Mouse (Mus musculus) lung, adult 10 weeks (tissue): ENCODE results near the gene Rnf113a2. TPM values are rescaled to one million over a fixed set of nuclear protein-coding genes. Genes with fewer than 3 reads are reported as not detected.

Experiments used
- polyA plus RNA-seq: library from polyadenylated mRNA; stranded (reverse); fragments of 350-450 nt; fragmentation: Illumina TruSeq; extraction: RNeasy Lipid Tissue Mini Kit (QIAGEN cat#74804); gene quantifications from one replicate; pipeline ENCODE4 v1.2.3, GENCODE M21; 2014; ENCODE audit warnings: low read depth, low replicate concordance; ENCODE audit not compliant: insufficient read depth

The Rnf113a2 gene
- 12.0 TPM for polyA plus RNA-seq

DNA sequence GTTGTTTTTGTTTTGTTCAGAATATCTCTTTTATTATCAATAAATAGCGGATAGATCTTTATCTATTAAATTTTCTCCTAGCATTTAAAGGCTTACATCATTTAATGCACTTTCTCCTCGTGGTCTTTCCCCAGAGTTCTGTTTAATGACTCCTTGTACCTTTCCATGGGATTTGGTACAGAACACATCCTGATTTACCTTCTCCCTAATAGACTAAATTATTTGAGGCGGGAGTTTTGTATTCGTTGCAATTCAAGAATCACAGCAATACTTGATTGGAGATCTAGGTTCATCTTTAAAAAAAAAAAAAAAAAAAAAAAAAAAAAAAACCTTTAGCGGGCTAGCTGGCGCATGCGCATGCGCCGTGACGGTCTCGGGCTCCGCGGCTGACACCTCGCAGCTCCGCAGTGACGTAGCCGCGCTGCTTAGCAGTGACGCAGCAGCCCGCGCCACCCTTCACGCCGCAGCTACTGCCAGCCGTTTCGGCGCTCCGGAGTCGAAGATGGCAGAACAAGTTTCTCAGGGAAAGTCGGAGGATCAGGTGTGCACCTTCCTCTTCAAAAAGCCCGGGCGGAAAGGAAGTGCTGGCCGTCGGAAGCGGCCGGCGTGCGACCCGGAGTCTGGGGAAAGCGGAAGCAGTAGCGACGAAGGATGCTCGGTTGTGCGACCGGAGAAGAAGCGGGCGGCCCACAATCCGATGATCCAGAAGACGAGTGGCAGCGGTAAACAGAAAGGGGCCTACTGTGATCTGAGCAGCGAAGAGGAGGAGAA, at the start of gene Rnf113a2:
Gene Rnf113a2, plus strand, starts transcription at position 363 of the 771 bp plus-strand sequence.

GRCm38 (mm10) chr12:84408819-84409507, 8.0 kb upstream of the Rnf113a2 start, which contains the start of the genes Entpd5 and Bbof1:
Entpd5 (minus strand) TSS chr12:84409029.
Bbof1 (plus strand) TSS chr12:84409071.

DNA sequence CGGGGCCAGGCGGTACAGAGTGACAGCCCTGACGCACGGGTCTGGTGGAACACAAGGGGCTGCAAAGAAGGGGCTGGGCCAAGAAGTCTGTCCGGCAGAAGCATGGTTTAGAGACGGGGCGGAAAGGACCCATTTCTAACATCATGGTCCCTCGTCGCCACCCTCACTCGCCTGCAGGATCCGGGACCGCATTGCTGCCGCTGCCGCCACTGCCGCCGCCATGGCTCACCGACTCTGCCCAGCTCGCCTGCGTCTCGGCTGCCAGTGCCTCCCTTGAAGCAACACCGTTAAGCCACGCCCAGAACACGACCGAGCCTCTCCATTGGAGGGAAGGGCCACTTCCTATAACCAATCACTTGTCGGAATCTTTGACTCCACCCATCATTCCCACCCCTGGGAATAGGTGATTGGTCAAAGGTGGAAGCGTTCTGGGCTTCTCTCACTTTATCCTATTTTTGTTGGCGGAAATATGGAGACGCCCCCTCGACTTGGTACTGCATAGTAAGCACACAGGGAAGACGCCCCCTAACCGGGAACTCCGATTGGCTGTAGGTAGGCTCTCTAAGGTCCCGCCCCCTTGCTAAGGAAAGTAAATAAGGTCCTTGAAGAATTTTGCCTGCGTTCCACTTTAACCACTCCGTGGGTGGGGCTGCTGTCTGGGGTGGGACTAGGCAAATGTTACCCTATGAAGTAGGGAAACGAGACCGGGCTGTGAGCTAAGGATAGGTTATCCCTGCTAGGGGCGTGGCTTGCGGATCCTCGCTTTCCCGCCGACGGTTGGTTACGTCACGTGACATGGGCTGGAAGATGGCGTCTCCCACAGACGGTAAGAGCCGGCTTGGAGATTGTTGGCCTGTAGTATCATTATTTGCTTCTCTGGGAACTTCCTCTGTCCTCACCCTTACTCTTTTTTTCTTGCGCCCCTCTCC, 34.0 kb downstream of the Rnf113a2 start, which contains the start of the genes Aldh6a1 and Lin52:
Gene Aldh6a1, minus strand, starts transcription at position 287 of the 929 bp plus-strand sequence.
Gene Lin52, plus strand, starts transcription at position 705 of the 929 bp plus-strand sequence.

Other genes with a start within 250 kb of the Rnf113a2 start
- 7.2 TPM for gene Elmsan1, start 198.3 kb upstream of the Rnf113a2 start, polyA plus RNA-seq
- 24.7 TPM for gene Ptgr2, start 132.0 kb upstream of the Rnf113a2 start, polyA plus RNA-seq
- 23.1 TPM for gene Zfp410, start 100.3 kb upstream of the Rnf113a2 start, polyA plus RNA-seq
- 16.8 TPM for gene Coq6, start 55.5 kb upstream of the Rnf113a2 start, polyA plus RNA-seq
- gene Fam161b, start 55.4 kb upstream of the Rnf113a2 start, polyA plus RNA-seq = 3.3 TPM
- 11.4 TPM for gene Entpd5, start 8.2 kb upstream of the Rnf113a2 start, polyA plus RNA-seq
- 3.9 TPM for gene Bbof1, start 8.1 kb upstream of the Rnf113a2 start, polyA plus RNA-seq
- 31.6 TPM for gene Aldh6a1, start 33.8 kb downstream of the Rnf113a2 start, polyA plus RNA-seq
- gene Lin52, start 34.2 kb downstream of the Rnf113a2 start, polyA plus RNA-seq = 15.5 TPM
- not detected for gene Vsx2, start 152.6 kb downstream of the Rnf113a2 start, polyA plus RNA-seq
- 9.5 TPM for gene Abcd4, start 200.2 kb downstream of the Rnf113a2 start, polyA plus RNA-seq
- not detected for gene Vrtn, start 223.8 kb downstream of the Rnf113a2 start, polyA plus RNA-seq